Mouse (Mus musculus) hindbrain, embryonic 15.5 days (tissue): ENCODE data around the gene Csrnp1. TPM values are rescaled to one million over a fixed set of nuclear protein-coding genes. Genes with fewer than 3 reads are reported as not detected.
"Not testable (repeated sequence)": the region's sequence is repeated elsewhere in the genome, so short reads cannot be mapped to it uniquely, and the experiment has no call there.

Experiments used
- ATAC-seq: fragments of 200-750 bp; cut with Nextera tagmentation; 2 replicates; pipeline ENCODE4 v1.8.0; 2017; ENCODE audit warnings: low read depth, moderate number of reproducible peaks, moderate TSS enrichment; ENCODE audit not compliant: low FRiP score
- H3K27ac ChIP-seq: fragments of 300-500 bp; sonication (generic); replicated peaks from 2 replicates; pipeline ENCODE4 v1.5.1; 2015; ENCODE audit warnings: mild to moderate bottlenecking, inconsistent platforms
- H3K27me3 ChIP-seq: fragments of 300-500 bp; sonication (generic); 2 replicates; pipeline ENCODE4 v1.6.1; 2015; ENCODE audit warnings: control low read depth, inconsistent platforms
- H3K36me3 ChIP-seq: fragments of 300-500 bp; sonication (generic); 2 replicates; pipeline ENCODE4 v1.6.1; 2015; ENCODE audit warnings: control low read depth, inconsistent platforms
- H3K4me1 ChIP-seq: fragments of 300-500 bp; sonication (generic); replicated peaks from 2 replicates; pipeline ENCODE4 v1.6.1; 2015; ENCODE audit warnings: control low read depth, inconsistent platforms
- H3K4me2 ChIP-seq: fragments of 300-500 bp; sonication (generic); 2 replicates; pipeline ENCODE4 v1.6.1; 2015; ENCODE audit warnings: moderate library complexity, mild to moderate bottlenecking, inconsistent platforms
- H3K4me3 ChIP-seq: fragments of 300-500 bp; sonication (generic); 2 replicates; pipeline ENCODE4 v1.5.1; 2015; ENCODE audit warnings: mild to moderate bottlenecking, inconsistent platforms
- H3K9ac ChIP-seq: fragments of 300-500 bp; sonication (generic); 2 replicates; pipeline ENCODE4 v1.6.1; 2015; ENCODE audit warnings: inconsistent platforms
- H3K9me3 ChIP-seq: fragments of 300-500 bp; sonication (generic); 2 replicates; pipeline ENCODE4 v1.6.1; 2016; ENCODE audit warnings: control low read depth, inconsistent platforms
- WGBS: fragments of 180-500 bp; shearing (Covaris S2); methylation state at CpG from one replicate; pipeline ENCODE4 v1.1.7; 2015; 5-methylcytosine and 5-hydroxymethylcytosine counted together
- polyA plus RNA-seq: library from polyadenylated mRNA; unstranded; fragments of >200 nt; fragmentation: Nextera tagmentation; extraction: Ambion mirVana; gene quantifications from 2 replicates; pipeline ENCODE4 v1.2.1, GENCODE M21; 2015

Csrnp1 gene
- polyA plus RNA-seq, 1 experiment from 2014 or later: 1.7 TPM

DNA sequence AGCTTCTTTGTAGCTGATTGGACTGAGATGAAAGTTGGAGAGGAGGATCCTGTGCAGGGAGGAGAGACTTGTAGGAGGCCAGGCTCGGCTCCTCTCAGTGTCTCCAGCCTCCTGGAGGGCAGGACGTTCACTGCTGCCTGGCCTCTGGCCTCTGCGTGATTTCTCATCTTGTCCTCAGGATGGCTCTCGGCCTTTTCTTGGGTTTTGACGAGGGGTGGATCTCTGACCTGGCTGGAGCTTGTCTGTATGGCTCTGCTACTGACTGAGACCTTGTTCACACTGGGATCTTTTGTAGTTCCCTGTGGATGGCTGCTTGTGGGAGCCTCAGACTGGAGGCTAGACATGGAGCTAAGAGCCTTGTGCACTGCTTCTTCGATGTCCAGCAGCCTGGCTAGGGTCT lies 30.4 kb upstream of the Csrnp1 start:
- Histone ChIP-seq H3K4me2 (no peak overlapping the region), H3K36me3 (no peaks in the 10 kb centered on the region), H3K9me3 (no peaks in the 10 kb centered on the region), H3K9ac (no peak overlapping the region), H3K27me3 (no peaks in the 10 kb centered on the region), H3K4me3 (no peak overlapping the region), H3K4me1 (0 out of 2 replicates have a peak, but pooled peaks cover 9% of the 10 kb centered on the region), H3K27ac (no peak overlapping the region)
- 60% methylated on average over 6 of the region's 6 CpGs for WGBS
- ATAC-seq: no peak

DNA sequence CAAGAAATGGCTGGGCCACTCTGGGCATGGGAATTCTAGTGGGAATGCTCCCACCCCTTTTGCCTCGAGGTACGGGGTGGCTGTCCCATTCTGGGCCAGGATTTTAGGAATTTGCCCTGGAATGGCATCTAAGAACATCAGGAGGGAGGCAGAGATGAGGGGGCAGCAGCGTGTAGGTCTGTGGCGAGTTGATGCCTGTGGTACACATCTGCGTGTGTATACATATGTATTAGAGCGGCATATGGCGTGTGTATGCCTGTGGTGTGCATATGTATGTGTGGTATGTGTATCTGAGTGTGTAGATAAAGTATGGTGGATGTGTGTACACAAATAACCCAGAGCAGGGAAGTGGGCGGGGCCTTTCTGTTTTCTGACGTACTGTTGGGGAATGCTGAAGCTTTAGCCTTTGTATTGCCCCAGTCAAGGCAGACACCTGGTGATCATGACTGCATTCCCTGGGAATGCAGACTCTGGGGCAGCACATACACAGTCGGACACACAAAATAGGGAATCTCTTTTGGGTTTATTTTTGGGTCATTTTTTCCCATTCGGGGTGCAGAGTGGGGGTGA lies 28.9 kb upstream of the Csrnp1 start:
- H3K4me2 ChIP-seq: no peak overlapping the region
- no peaks in the 10 kb centered on the region for H3K27me3 ChIP-seq
- H3K27ac ChIP-seq: no peak overlapping the region
- WGBS: 76% methylated on average over 11 of the region's 11 CpGs
- H3K4me1 ChIP-seq: 0 out of 2 replicates have a peak, but pooled peaks cover 9% of the 10 kb centered on the region
- H3K36me3 ChIP-seq: no peaks in the 10 kb centered on the region
- ATAC-seq: no peak
- H3K4me3 ChIP-seq: no peak overlapping the region
- H3K9me3 ChIP-seq: no peaks in the 10 kb centered on the region
- no peak overlapping the region for H3K9ac ChIP-seq

DNA sequence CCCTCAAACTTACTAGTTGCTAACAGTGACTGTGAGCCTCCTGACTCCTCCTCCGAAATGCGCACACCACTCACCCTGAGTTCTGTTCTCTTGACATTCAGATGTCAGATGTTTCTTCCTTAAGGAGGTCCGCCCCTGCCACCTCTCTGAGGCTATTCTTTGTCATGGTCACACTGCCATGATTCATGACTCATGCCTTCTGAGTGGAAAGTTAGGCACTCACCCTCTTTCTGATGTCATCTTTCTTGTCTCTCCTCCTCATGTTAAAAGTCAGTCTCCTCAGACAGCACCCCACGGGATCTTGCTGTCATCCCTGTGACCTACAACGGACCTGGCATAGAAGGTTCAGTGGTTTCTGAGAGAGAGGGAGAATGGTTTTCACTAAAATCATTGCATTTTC lies 28.3 kb upstream of the Csrnp1 start:
- Histone ChIP-seq H3K4me2 (no peak overlapping the region), H3K9ac (no peak overlapping the region), H3K27me3 (no peaks in the 10 kb centered on the region), H3K36me3 (no peaks in the 10 kb centered on the region), H3K4me3 (no peak overlapping the region), H3K27ac (no peak overlapping the region), H3K9me3 (no peaks in the 10 kb centered on the region), H3K4me1 (0 out of 2 replicates have a peak, but pooled peaks cover 9% of the 10 kb centered on the region)
- no peak for ATAC-seq
- 86% methylated on average over 5 of the region's 5 CpGs for WGBS

DNA sequence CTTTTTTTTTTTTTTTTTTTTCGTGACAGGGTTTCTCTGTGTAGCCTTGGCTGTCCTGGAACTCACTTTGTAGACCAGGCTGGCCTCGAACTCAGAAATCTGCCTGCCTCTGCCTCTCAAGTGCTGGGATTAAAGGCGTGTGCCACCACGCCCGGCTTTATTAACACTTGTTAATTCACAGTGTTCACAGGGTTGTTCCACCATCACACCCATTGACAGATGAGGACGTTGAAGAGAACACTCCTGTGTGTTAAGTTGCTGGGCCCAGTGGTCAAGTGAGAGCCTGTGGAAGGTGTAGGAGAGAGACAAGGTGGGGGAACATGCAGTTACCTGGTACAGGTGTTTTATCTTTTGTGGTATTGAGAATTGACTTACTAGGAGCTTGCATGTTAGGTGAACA lies 27.7 kb upstream of the Csrnp1 start:
- H3K4me2 ChIP-seq, H3K9me3 ChIP-seq: not testable (repeated sequence)
- 84% methylated on average over 6 of the region's 6 CpGs for WGBS

DNA sequence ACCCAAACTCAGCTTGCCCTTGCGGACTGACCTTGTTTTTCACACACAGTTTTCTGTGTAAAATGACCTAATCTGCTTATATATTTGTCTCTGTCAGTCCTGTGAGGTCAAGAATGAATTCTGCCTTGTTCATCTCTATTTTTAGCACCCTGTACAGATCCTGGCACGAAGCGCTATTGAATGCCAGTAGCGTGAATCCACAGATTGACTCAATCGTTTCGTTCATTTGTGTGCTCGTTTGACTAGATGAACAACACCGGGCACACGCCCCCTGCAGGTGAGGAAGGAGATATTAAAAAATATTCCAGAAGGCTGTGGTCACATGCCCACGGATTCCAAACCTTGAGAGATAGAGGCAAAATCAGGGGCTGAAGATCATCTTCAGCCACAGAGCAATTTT lies 27.1 kb upstream of the Csrnp1 start:
- peak overlapping the region; percentile 51 for H3K9ac ChIP-seq
- no peaks in the 10 kb centered on the region for H3K9me3 ChIP-seq
- no peaks in the 10 kb centered on the region for H3K27me3 ChIP-seq
- peak; percentile 72 for ATAC-seq
- H3K4me3 ChIP-seq: peak overlapping the region; percentile 45
- WGBS: under 1% methylated on average over 10 of the region's 10 CpGs
- H3K27ac ChIP-seq: peak overlapping the region; percentile 92
- peak overlapping the region; percentile 77 for H3K4me2 ChIP-seq
- H3K4me1 ChIP-seq: 0 out of 2 replicates have a peak, but pooled peaks cover 9% of the 10 kb centered on the region
- H3K36me3 ChIP-seq: no peaks in the 10 kb centered on the region

More for the DNA sequence above, 27.7 kb upstream of the Csrnp1 start:
- H3K27ac ChIP-seq, H3K36me3 ChIP-seq, H3K9ac ChIP-seq, H3K4me1 ChIP-seq, H3K4me3 ChIP-seq, H3K27me3 ChIP-seq, ATAC-seq: not testable (repeated sequence)

DNA sequence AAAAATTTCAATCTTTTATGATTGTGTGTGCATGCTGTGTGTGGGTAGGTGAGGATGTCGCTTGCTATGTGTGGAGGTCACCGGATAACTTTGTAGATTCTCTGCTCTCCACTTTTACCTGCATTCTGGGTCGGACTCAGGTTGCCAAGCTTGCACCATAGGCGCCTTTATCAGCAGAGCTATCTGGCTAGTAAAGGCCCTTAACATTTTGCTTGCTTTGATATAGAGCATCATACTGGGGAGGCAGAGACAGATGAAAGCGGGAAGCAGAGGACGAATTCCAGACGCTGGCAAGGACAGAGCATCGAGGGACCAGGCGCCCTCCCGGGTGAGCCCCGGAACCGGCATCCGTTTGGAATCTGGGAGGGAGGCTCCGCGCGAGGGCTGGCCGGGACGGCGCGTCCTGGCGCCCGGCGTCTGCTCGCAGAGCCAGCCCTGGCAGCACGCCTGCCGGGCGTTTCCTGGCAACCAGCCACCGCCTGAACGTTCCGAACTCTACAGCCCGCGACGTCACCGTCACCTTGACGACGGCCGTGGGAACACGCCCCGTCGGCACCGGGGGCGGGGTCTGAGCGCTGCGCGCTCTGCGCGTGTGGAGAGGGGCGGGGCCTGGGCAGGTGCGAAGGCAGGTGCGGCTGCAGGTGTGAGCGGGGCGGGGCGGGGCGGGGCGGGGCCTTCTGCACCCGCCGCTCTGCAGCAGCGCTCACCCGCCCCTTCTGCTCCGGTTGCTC lies 26.5 kb upstream of the Csrnp1 start:
- ATAC-seq: peak; percentile 94
- WGBS: 2% methylated on average over 56 of the region's 60 CpGs

DNA sequence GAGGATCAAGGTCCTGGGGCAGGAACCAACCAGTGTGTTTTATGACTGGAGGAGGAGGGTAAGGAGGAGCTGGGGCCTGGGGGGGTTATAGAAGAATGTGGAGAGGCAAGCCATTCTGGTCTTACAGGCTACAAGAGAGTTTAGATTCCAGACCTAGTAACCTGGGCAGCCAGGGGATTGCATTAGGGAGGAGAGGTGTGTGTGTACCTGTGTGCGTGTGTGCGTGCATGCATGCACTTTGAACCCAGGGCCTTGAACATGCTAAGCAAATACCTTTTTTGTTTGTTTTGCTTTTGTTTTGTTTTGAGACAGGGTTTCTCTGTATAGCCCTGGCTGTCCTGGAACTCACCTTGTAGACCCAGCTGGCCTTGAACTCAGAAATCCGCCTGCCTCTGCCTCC lies 25.4 kb upstream of the Csrnp1 start:
- H3K27me3 ChIP-seq: no peaks in the 10 kb centered on the region
- H3K4me2 ChIP-seq: no peak overlapping the region
- ATAC-seq: no peak
- H3K36me3 ChIP-seq: no peaks in the 10 kb centered on the region
- 0 out of 2 replicates have a peak, but pooled peaks cover 9% of the 10 kb centered on the region for H3K4me1 ChIP-seq
- no peak overlapping the region for H3K4me3 ChIP-seq
- no peak overlapping the region for H3K27ac ChIP-seq
- WGBS: 96% methylated on average over 3 of the region's 3 CpGs
- no peak overlapping the region for H3K9ac ChIP-seq
- no peaks in the 10 kb centered on the region for H3K9me3 ChIP-seq

More for the DNA sequence above, 26.5 kb upstream of the Csrnp1 start:
- Histone ChIP-seq H3K9ac (peak overlapping the region; percentile 51), H3K36me3 (no peaks in the 10 kb centered on the region), H3K9me3 (no peaks in the 10 kb centered on the region), H3K4me3 (peak overlapping the region; percentile 45), H3K4me2 (peak overlapping the region; percentile 77), H3K4me1 (0 out of 2 replicates have a peak, but pooled peaks cover 9% of the 10 kb centered on the region), H3K27me3 (no peaks in the 10 kb centered on the region), H3K27ac (peak overlapping the region; percentile 92)

DNA sequence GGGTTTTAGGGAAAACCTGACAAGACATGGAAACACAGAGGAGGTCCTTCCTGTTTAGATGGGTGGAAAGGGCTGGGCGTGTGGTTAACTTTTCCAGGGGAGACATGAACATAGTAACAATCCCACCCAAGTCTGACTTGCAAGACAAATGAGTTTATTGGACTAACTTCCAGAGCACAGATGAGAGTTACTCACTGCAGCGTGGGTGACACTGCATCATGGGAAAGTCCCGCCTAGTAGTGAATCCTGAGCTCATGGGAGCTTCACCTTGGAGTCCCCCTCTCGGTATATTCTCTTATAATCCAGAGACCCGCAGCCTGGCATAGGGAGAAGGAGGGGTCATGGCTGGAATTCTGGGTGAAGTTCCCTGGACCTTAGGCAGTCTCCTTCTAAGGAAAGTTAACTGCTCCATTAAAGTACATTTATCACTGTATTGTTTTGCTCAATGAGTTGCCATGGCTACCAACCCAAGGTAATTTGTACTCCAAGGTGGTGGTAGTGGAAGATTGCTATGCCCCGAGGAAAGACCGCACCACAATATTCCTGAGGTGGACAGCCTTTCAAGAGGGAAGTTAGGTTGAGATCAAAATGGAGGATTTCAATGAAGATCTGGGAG lies 24.9 kb upstream of the Csrnp1 start:
- WGBS: 65% methylated on average over 7 of the region's 7 CpGs
- H3K9ac ChIP-seq: no peak overlapping the region
- no peaks in the 10 kb centered on the region for H3K9me3 ChIP-seq
- no peaks in the 10 kb centered on the region for H3K36me3 ChIP-seq
- ATAC-seq: no peak
- H3K4me2 ChIP-seq: no peak overlapping the region
- H3K27me3 ChIP-seq: no peaks in the 10 kb centered on the region
- H3K4me3 ChIP-seq: no peak overlapping the region
- 0 out of 2 replicates have a peak, but pooled peaks cover 9% of the 10 kb centered on the region for H3K4me1 ChIP-seq
- no peak overlapping the region for H3K27ac ChIP-seq

DNA sequence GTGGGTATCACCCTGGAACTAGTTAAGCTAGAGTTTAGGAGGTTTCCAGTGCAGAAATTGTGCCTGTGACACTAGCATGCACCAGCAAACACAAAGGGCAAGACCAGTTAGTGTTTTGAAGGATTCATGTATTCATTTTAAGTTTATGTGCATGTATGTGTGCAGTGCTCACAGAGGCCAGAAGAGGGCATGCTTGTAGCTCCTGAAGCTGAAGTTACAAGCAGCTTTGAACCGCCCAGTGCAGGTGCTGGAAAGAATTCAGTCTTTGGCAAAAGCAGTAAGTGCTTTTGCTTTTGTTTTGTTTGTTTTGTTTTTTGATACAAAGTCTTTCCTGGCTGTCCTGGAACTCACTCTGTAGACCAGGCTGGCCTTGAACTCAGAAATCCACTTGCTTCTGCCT lies 23.4 kb upstream of the Csrnp1 start:
- H3K4me3 ChIP-seq: no peak overlapping the region
- no peaks in the 10 kb centered on the region for H3K9me3 ChIP-seq
- no peak overlapping the region for H3K9ac ChIP-seq
- H3K4me1 ChIP-seq: 0 out of 2 replicates have a peak, but pooled peaks cover 9% of the 10 kb centered on the region
- no peak overlapping the region for H3K27ac ChIP-seq
- ATAC-seq: no peak
- WGBS: 85% methylated on average over 1 of the region's 1 CpGs
- H3K4me2 ChIP-seq: no peak overlapping the region
- no peaks in the 10 kb centered on the region for H3K36me3 ChIP-seq
- H3K27me3 ChIP-seq: no peaks in the 10 kb centered on the region

DNA sequence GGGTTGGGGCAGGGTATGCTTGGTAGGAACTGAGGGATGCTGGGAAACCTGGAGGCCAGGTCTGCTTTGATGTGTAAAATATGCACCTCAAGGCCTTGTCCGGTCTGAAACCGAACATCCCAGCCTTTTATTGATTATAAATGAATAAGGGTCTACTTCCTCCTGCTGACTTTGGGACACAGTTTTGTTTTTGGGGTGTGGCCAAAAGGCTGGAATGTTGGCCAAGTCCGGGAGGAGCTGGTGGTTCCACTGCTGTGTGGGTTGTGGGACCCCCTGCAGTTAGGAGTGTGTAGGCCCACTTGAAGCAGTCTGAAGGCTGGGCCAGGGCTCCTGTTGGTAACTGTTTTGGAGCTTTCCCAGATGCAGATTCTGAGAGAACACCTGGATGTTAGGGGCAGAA lies 21.5 kb upstream of the Csrnp1 start:
- H3K36me3 ChIP-seq: no peaks in the 10 kb centered on the region
- WGBS: 72% methylated on average over 3 of the region's 3 CpGs

DNA sequence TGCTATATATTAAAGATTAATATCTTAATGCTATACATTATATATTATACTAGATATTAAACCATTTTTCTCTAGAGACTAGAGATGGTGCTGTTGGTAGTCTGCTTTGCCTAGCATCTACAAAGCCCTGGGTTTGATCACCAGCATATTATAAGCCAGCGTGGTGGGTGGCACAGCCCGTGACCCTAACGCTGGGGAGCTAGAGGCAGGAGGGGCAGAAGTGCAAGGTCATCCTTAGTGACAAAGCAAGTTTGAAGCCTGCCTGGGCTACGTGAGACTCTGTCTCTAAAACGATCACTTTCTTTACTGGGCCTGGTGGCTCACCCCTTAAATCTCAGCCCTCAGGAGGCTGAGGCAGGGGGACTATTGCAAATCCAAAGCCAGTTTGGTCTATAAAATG lies 18.4 kb upstream of the Csrnp1 start:
- Histone ChIP-seq H3K9ac (no peak overlapping the region), H3K4me1 (peaks cover 8% of the 10 kb centered on the region), H3K9me3 (no peaks in the 10 kb centered on the region), H3K27me3 (no peaks in the 10 kb centered on the region), H3K4me2 (no peak overlapping the region), H3K4me3 (no peak overlapping the region), H3K27ac (no peak overlapping the region), H3K36me3 (no peaks in the 10 kb centered on the region)
- ATAC-seq: no peak
- WGBS: 81% methylated on average over 5 of the region's 5 CpGs

More for the DNA sequence above, 21.5 kb upstream of the Csrnp1 start:
- ATAC-seq: no peak
- H3K9me3 ChIP-seq: no peaks in the 10 kb centered on the region
- no peaks in the 10 kb centered on the region for H3K27me3 ChIP-seq
- H3K4me2 ChIP-seq: no peak overlapping the region
- no peak overlapping the region for H3K27ac ChIP-seq
- H3K9ac ChIP-seq: no peak overlapping the region
- H3K4me1 ChIP-seq: peaks cover 13% of the 10 kb centered on the region
- no peak overlapping the region for H3K4me3 ChIP-seq
